Mouse (Mus musculus): ENCODE measurements around the gene Exoc3l4.

GRCm38 (mm10) chr12:111446745-111447144 is 29.9 kb downstream of the Exoc3l4 start:
- TF ChIP-seq GATA1 (IDR thresholded peaks at IDR 0.05; ENCODE audit: low read length) (no peak), TAL1 (IDR thresholded peaks at IDR 0.05; ENCODE audit: low read length) (no peak)

Measured in erythroblast, embryonic 14.5 days (primary cell).